Mouse (Mus musculus) heart, postnatal 0 days (tissue): ENCODE results near the gene Bglap. TPM values are rescaled to one million over a fixed set of nuclear protein-coding genes. Genes with fewer than 3 reads are reported as not detected.
"Not testable (repeated sequence)": the region's sequence is repeated elsewhere in the genome, so short reads cannot be mapped to it uniquely, and the experiment has no call there.

Experiments
- ATAC-seq: fragments of 200-750 bp; cut with Nextera tagmentation; 2 replicates; pipeline ENCODE4 v1.8.0; 2017; ENCODE audit warnings: low read depth, moderate number of reproducible peaks, moderate library complexity; ENCODE audit not compliant: insufficient read depth
- DNase-seq: peaks from one replicate; pipeline ENCODE4 v3.0.0-alpha.2; 2016; ENCODE audit warnings: low spot score
- H3K27ac ChIP-seq: fragments of 300-500 bp; sonication (generic); 2 replicates; pipeline ENCODE4 v1.5.1; 2014; ENCODE audit warnings: low read depth, mild to moderate bottlenecking
- H3K27me3 ChIP-seq: fragments of 300-500 bp; sonication (generic); 2 replicates; pipeline ENCODE4 v1.6.1; 2014; ENCODE audit warnings: low read length, mixed read lengths; ENCODE audit not compliant: control insufficient read depth, insufficient read depth
- H3K36me3 ChIP-seq: fragments of 300-500 bp; sonication (generic); replicated peaks from 2 replicates; pipeline ENCODE4 v1.6.1; 2014; ENCODE audit warnings: low read length, mixed read lengths; ENCODE audit not compliant: control insufficient read depth, insufficient read depth
- H3K4me1 ChIP-seq: fragments of 300-500 bp; sonication (generic); 2 replicates; pipeline ENCODE4 v1.6.1; 2014; ENCODE audit warnings: antibody characterized with exemption; ENCODE audit not compliant: control insufficient read depth, insufficient read depth
- H3K4me2 ChIP-seq: fragments of 300-500 bp; sonication (generic); 2 replicates; pipeline ENCODE4 v1.6.1; 2014; ENCODE audit warnings: low read depth, mild to moderate bottlenecking, low read length, moderate library complexity
- H3K4me3 ChIP-seq: fragments of 300-500 bp; sonication (generic); 2 replicates; pipeline ENCODE4 v1.5.1; 2014; ENCODE audit warnings: low read depth, low read length
- H3K9ac ChIP-seq: fragments of 300-500 bp; sonication (generic); replicated peaks from 2 replicates; pipeline ENCODE4 v1.6.1; 2014; ENCODE audit warnings: low read depth, low read length, mixed read lengths
- H3K9me3 ChIP-seq: fragments of 300-500 bp; sonication (generic); replicated peaks from 2 replicates; pipeline ENCODE4 v1.6.1; 2016; ENCODE audit warnings: low read length; ENCODE audit not compliant: control insufficient read depth
- CTCF ChIP-seq: IDR thresholded peaks from 2 replicates; pipeline ENCODE4 v1.5.1; 2016; ENCODE audit warnings: antibody characterized with exemption, control low read depth, low read depth
- EP300 ChIP-seq: IDR thresholded peaks from 2 replicates; pipeline ENCODE4 v1.6.1; 2016; ENCODE audit warnings: antibody characterized with exemption, low read depth
- WGBS: fragments of 180-500 bp; shearing (Covaris S2); extraction: QIAGEN DNeasy Blood & Tissue Kit; methylation state at CpG from one replicate; pipeline ENCODE4 v1.1.7; 2014; 5-methylcytosine and 5-hydroxymethylcytosine counted together
- polyA plus RNA-seq: library from polyadenylated mRNA; unstranded; fragments of >200 nt; fragmentation: Nextera tagmentation; extraction: Ambion mirVana; gene quantifications from 2 replicates; pipeline ENCODE4 v1.2.1, GENCODE M21; 2015
- total RNA-seq: library from RNA; depleted of rRNA; stranded (reverse); fragments of >200 nt; gene quantifications from 2 replicates; pipeline ENCODE4 v1.2.3, GENCODE M21; 2014; ENCODE audit warnings: low replicate concordance

Bglap gene
- total and polyA plus RNA-seq, 2 experiments from 2014 or later: not detected

DNA sequence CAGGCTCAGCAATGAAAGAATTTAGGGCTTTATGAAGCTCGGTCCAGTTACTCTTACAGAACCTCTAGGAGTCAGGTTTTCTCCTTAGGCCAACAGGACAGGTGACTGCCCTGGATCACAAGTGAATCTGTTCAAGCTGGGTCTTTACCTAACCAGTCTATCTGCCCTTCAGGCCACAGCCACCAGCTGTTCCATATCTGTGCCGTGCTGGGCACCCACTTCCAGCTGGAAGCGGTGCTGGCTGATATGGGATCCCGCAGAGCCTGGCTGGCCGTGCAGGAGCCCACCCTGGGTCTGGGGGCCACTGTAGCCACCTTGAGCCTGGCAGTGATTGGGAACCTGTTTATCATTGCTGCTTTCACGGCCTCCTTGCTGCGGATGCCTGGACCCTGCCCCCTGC, 16.7 kb downstream of the Bglap start:
- not testable (repeated sequence) for H3K27ac ChIP-seq, H3K9me3 ChIP-seq, H3K36me3 ChIP-seq, ATAC-seq, H3K4me2 ChIP-seq, H3K4me3 ChIP-seq, DNase-seq, H3K9ac ChIP-seq, H3K4me1 ChIP-seq
- H3K27me3 ChIP-seq: peaks cover 10% of the 10 kb centered on the region
- 53% methylated on average over 3 of the region's 7 CpGs for WGBS

DNA sequence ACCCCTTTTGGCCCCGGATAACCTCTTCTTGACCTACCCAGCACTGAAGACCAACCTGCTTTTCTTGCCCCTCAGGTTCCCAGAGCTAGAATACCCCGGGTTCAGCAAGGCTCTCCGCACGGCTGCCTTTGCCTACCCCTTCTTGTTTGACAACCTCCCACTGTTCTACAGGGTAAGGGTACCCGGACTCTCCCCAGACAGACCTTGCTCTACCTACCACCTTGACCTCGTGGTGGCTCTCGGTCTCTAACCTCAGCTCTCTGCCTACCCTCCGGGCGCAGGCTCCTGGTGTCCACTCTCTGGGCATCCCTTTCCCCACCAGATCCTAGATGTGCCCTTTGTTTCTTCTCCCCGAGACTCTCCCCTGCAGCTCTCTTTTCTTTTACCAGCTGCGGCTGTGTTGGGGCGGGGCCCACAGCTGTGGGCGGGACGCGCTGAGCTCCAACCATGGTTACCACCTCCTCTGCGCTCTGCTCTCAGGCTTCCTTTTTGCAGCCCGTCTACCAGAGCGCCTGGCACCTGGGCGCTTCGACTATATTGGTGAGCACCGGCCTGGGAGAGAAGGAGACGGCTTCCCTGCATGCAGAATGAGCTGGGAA, 17.3 kb downstream of the Bglap start:
- not testable (repeated sequence) for H3K9me3 ChIP-seq, H3K4me2 ChIP-seq, H3K9ac ChIP-seq, H3K4me1 ChIP-seq, H3K36me3 ChIP-seq, DNase-seq, H3K27ac ChIP-seq
- WGBS: 6% methylated on average over 16 of the region's 22 CpGs
- 0 out of 2 replicates have a peak overlapping the region, but pooled peaks have one; percentile 11 for H3K4me3 ChIP-seq
- H3K27me3 ChIP-seq: peaks cover 10% of the 10 kb centered on the region
- ATAC-seq: peak; percentile 42; the same call in 1 of the 2 replicates

DNA sequence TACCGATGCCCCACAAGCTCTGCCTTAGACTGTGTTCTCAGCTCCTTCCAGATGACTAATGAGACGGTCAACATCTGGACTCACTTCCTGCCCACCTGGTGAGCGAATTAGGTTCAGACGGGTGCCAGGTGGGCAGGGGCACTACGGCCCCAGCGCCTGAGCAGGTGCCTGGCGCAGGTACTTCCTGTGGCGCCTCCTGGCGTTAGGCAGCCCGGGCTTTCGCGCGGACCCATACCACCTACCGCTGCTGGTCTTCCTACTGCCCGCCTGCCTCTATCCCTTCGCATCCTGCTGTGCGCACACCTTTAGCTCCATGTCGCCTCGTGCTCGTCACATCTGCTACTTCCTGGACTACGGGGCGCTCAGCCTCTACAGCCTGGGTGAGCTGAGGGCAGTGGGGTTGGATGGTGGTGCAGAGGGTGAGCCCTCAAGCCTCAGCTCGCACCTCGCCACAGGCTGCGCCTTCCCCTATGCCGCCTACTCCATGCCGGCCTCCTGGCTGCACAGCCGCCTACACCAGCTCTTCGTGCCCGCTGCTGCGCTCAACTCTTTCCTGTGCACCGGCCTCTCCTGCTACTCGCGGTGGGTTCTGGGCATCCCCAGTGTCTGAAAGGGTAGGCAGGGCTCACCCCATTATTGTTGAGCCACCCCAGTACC, 18.4 kb downstream of the Bglap start:
- TF ChIP-seq CTCF (no peak), EP300 (no peak)
- Histone ChIP-seq H3K27ac (no peak overlapping the region), H3K9ac (no peak overlapping the region), H3K4me1 (no peaks in the 10 kb centered on the region; the same call in 1 of the 2 replicates), H3K4me3 (no peak overlapping the region), H3K9me3 (0 out of 2 replicates have a peak, but pooled peaks cover 4% of the 10 kb centered on the region), H3K36me3 (peaks cover 17% of the 10 kb centered on the region), H3K27me3 (peaks cover 10% of the 10 kb centered on the region), H3K4me2 (no peak overlapping the region)
- ATAC-seq (no peak), DNase-seq (no peak)
- 45% methylated on average over 34 of the region's 34 CpGs for WGBS

DNA sequence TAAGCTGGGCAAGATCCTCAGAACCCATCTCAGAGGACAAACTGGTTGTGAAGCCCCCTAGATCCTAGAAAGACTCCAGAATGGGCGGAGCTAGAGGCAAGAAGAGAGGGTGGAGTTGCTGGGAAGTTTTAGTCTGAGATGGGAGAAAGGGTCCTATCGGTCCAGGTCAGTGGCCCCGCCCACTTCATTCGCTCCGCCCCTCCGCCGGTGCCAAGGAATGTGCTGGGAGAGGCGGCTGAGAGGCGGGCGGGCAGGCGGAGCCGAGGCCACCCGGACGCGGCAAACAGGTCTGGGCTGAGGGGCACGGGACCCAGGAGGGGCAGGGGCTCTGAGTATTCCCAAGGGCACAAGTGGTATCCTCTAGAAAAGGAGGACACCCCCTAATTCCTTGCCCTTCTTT, 19.9 kb downstream of the Bglap start, which contains the start of gene Paqr6:
TSS of gene Paqr6 (plus strand) at position 248 of the 400 bp plus-strand sequence.
- H3K36me3 ChIP-seq: peaks cover 32% of the 10 kb centered on the region
- 7% methylated on average over 16 of the region's 16 CpGs for WGBS
- DNase-seq: peak; percentile 20
- peak within 1 kb of the TSS; percentile 38 for H3K4me2 ChIP-seq
- H3K9ac ChIP-seq: no peak within 1 kb of the TSS
- peak; percentile 62 for ATAC-seq
- peaks cover 10% of the 10 kb centered on the region for H3K27me3 ChIP-seq
- TF ChIP-seq CTCF: no peak
- TF ChIP-seq EP300: no peak
- H3K27ac ChIP-seq: peak within 1 kb of the TSS; percentile 30; the same call in 1 of the 2 replicates
- H3K4me1 ChIP-seq: no peaks in the 10 kb centered on the region; the same call in 1 of the 2 replicates
- H3K4me3 ChIP-seq: 0 out of 2 replicates have a peak within 1 kb of the TSS, but pooled peaks have one; percentile 10
- no peaks in the 10 kb centered on the region for H3K9me3 ChIP-seq

DNA sequence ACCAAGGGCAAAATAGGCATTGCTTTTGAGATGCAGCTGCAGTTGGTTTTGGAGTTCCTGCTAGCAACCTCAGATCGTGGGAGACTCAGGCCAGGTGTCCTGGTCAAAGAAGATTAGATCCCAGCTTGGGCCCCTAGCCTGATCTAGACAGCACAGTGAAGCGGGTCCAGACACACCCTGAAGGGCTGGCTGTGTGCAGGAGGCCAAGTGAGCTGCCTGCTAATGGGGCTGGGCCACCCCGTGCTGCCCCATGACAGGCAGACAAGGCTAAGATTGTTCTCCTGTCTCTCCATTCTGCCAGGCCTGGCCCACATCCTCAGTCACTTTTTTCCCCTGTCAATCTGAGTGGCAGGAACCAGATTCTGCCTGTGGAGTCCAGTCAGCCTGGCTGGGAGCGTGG, 20.6 kb downstream of the Bglap start:
- Histone ChIP-seq H3K4me3 (no peak overlapping the region), H3K27me3 (peaks cover 10% of the 10 kb centered on the region), H3K27ac (peak overlapping the region; percentile 30; the same call in 1 of the 2 replicates), H3K4me2 (no peak overlapping the region), H3K9ac (no peak overlapping the region), H3K36me3 (peaks cover 39% of the 10 kb centered on the region), H3K4me1 (no peaks in the 10 kb centered on the region; the same call in 1 of the 2 replicates), H3K9me3 (no peaks in the 10 kb centered on the region)
- DNase-seq: no peak
- TF ChIP-seq CTCF (no peak), EP300 (no peak)
- ATAC-seq: peak; percentile 13; the same call in 1 of the 2 replicates
- 32% methylated on average over 4 of the region's 4 CpGs for WGBS
